In genomic region chr8:119061671-119062070, GRCm38 (mm10) we compare ENCODE assay signal across 19 mouse cellular contexts.
A peak's percentile ranks its signal among the peaks of the same experiment; 100 is the strongest.
DNase-seq lines count a peak whose midpoint lies in the region; ATAC-seq lines count a peak whose summit lies in the region.
"Had no signal": no experiment of that assay in that cellular context is flagged by ENCODE, and none has a peak within 500 bp of the region (broad histone marks: within the 10 kb centered on the region; RNA-seq: fewer than 3 reads in every experiment).

No protein-coding gene starts in this region.

- H3K27ac ChIP-seq in hindbrain, embryonic 12.5 days = no peak overlapping the region
- H3K27ac ChIP-seq in hindbrain, embryonic 10.5 days = no peak overlapping the region
- H3K27ac ChIP-seq in embryonic facial prominence, embryonic 14.5 days (replicated peaks; ENCODE audit: low read depth, low read length) = no peak overlapping the region
- H3K27ac ChIP-seq in midbrain, embryonic 15.5 days = no peak overlapping the region
- H3K27ac ChIP-seq: layer of hippocampus, adult 2 months; macrophage had no signal

- no peak overlapping the region for H3K4me3 ChIP-seq in hindbrain, embryonic 12.5 days
- H3K4me3 ChIP-seq in hindbrain, embryonic 10.5 days = no peak overlapping the region
- no peak overlapping the region for H3K4me3 ChIP-seq in embryonic facial prominence, embryonic 14.5 days (ENCODE audit: low read depth, low read length)
- H3K4me3 ChIP-seq in midbrain, embryonic 15.5 days = no peak overlapping the region
- H3K4me3 ChIP-seq: layer of hippocampus, adult 2 months; myocyte had no signal

- intact Hi-C loops in gastrocnemius, postnatal 36 days (cut with DNase I) = no loop called here

- H3K9ac ChIP-seq in hindbrain, embryonic 12.5 days = no peak overlapping the region
- no peak overlapping the region for H3K9ac ChIP-seq in embryonic facial prominence, embryonic 14.5 days (ENCODE audit: low read depth, low read length)
- H3K9ac ChIP-seq in midbrain, embryonic 15.5 days = no peak overlapping the region

- no peaks in the 10 kb centered on the region for H3K9me3 ChIP-seq in hindbrain, embryonic 12.5 days (replicated peaks)
- no peaks in the 10 kb centered on the region for H3K9me3 ChIP-seq in hindbrain, embryonic 10.5 days
- H3K9me3 ChIP-seq in embryonic facial prominence, embryonic 14.5 days (ENCODE audit: control insufficient read depth, low read length) = no peaks in the 10 kb centered on the region
- no peaks in the 10 kb centered on the region for H3K9me3 ChIP-seq in midbrain, embryonic 15.5 days

- no peaks in the 10 kb centered on the region for H3K36me3 ChIP-seq in hindbrain, embryonic 12.5 days
- H3K36me3 ChIP-seq in hindbrain, embryonic 10.5 days = no peaks in the 10 kb centered on the region
- no peaks in the 10 kb centered on the region for H3K36me3 ChIP-seq in embryonic facial prominence, embryonic 14.5 days (ENCODE audit: control insufficient read depth, insufficient read depth, low read length)
- no peaks in the 10 kb centered on the region for H3K36me3 ChIP-seq in midbrain, embryonic 15.5 days (replicated peaks)

- no peak for ATAC-seq in hindbrain, embryonic 12.5 days (ENCODE audit: low FRiP score)
- ATAC-seq in embryonic facial prominence, embryonic 14.5 days (ENCODE audit: low read depth) = no peak
- no peak for ATAC-seq in midbrain, embryonic 15.5 days (replicated peaks)
- ATAC-seq: activated CD4-positive, CD25-positive, alpha-beta regulatory T cell, adult 4 months; intestine, postnatal 0 days; lung, postnatal 0 days had no signal

- H3K27me3 ChIP-seq in hindbrain, embryonic 12.5 days = no peaks in the 10 kb centered on the region
- H3K27me3 ChIP-seq in hindbrain, embryonic 10.5 days (ENCODE audit: insufficient read depth, poor library complexity, severe bottlenecking) = no peaks in the 10 kb centered on the region
- H3K27me3 ChIP-seq in embryonic facial prominence, embryonic 14.5 days (replicated peaks; ENCODE audit: control insufficient read depth, insufficient read depth, low read length) = no peaks in the 10 kb centered on the region
- no peaks in the 10 kb centered on the region for H3K27me3 ChIP-seq in midbrain, embryonic 15.5 days (replicated peaks)

- DNase-seq in hindbrain, embryonic 10.5 days (ENCODE audit: low spot score) = no peak
- peak; percentile 42 for DNase-seq in brain, adult 2 months (ENCODE audit: low read depth, low spot score)
- DNase-seq in embryonic facial prominence, embryonic 14.5 days (ENCODE audit: low spot score) = peak; percentile 45
- DNase-seq in gastrocnemius, postnatal 36 days = no peak
- DNase-seq in cerebellum, adult 9-10 months = no peak
- DNase-seq: adrenal gland, adult 8-10 months; cerebellum, adult 8-10 months; heart, adult 11 months; kidney, postnatal 25 days; layer of hippocampus, postnatal 36 days had no signal

- 0 out of 2 replicates have a peak overlapping the region, but pooled peaks have one; percentile 8 for H3K4me2 ChIP-seq in hindbrain, embryonic 12.5 days (replicated peaks)
- H3K4me2 ChIP-seq in embryonic facial prominence, embryonic 14.5 days (ENCODE audit: low read depth, low read length) = no peak overlapping the region
- peak overlapping the region; percentile 3; the same call in 1 of the 2 replicates for H3K4me2 ChIP-seq in midbrain, embryonic 15.5 days
- H3K4me2 ChIP-seq: heart, embryonic 11.5 days had no signal

- WGBS in hindbrain, embryonic 12.5 days = 66% methylated on average over 12 of the region's 12 CpGs
- WGBS in hindbrain, embryonic 10.5 days = 83% methylated on average over 12 of the region's 12 CpGs
- 44% methylated on average over 12 of the region's 12 CpGs for WGBS in embryonic facial prominence, embryonic 14.5 days
- 45% methylated on average over 12 of the region's 12 CpGs for WGBS in midbrain, embryonic 15.5 days

- H3K4me1 ChIP-seq in hindbrain, embryonic 12.5 days = peaks cover 8% of the 10 kb centered on the region; the same call in 1 of the 2 replicates
- peaks cover 10% of the 10 kb centered on the region for H3K4me1 ChIP-seq in hindbrain, embryonic 10.5 days (replicated peaks)
- H3K4me1 ChIP-seq in embryonic facial prominence, embryonic 14.5 days (ENCODE audit: control insufficient read depth, insufficient read depth, low read length) = no peaks in the 10 kb centered on the region
- H3K4me1 ChIP-seq in midbrain, embryonic 15.5 days = 0 out of 2 replicates have a peak, but pooled peaks cover 6% of the 10 kb centered on the region

Comparison
In these comparisons a context has a peak if more than half of its experiments do, and no peak if none do; other contexts are left out.
1. DNase-seq: peak in brain, adult 2 months (single experiment) and embryonic facial prominence, embryonic 14.5 days (single experiment); none in hindbrain, embryonic 10.5 days (single experiment), gastrocnemius, postnatal 36 days (0 of 2) and cerebellum, adult 9-10 months (single experiment).